Mouse (Mus musculus) stomach, embryonic 15.5 days (tissue): ENCODE data around the gene Pex11b. TPM values are rescaled to one million over a fixed set of nuclear protein-coding genes. Genes with fewer than 3 reads are reported as not detected.
"Not testable (repeated sequence)": the region's sequence is repeated elsewhere in the genome, so short reads cannot be mapped to it uniquely, and the experiment has no call there.

Experiments
- ATAC-seq: fragments of 200-750 bp; cut with Nextera tagmentation; 2 replicates; pipeline ENCODE4 v1.8.0; 2017; ENCODE audit warnings: low read depth, moderate number of reproducible peaks, moderate TSS enrichment; ENCODE audit not compliant: insufficient read depth, low FRiP score
- H3K27ac ChIP-seq: fragments of 300-500 bp; sonication (generic); 2 replicates; pipeline ENCODE4 v1.5.1; 2015; ENCODE audit warnings: mild to moderate bottlenecking, inconsistent platforms
- H3K27me3 ChIP-seq: fragments of 300-500 bp; sonication (generic); replicated peaks from 2 replicates; pipeline ENCODE4 v1.6.1; 2015; ENCODE audit warnings: inconsistent platforms
- H3K36me3 ChIP-seq: fragments of 300-500 bp; sonication (generic); 2 replicates; pipeline ENCODE4 v1.6.1; 2015; ENCODE audit warnings: inconsistent platforms
- H3K4me1 ChIP-seq: fragments of 300-500 bp; sonication (generic); 2 replicates; pipeline ENCODE4 v1.6.1; 2015; ENCODE audit warnings: inconsistent platforms
- H3K4me2 ChIP-seq: fragments of 300-500 bp; sonication (generic); 2 replicates; pipeline ENCODE4 v1.6.1; 2015; ENCODE audit warnings: mild to moderate bottlenecking, inconsistent platforms
- H3K4me3 ChIP-seq: fragments of 300-500 bp; sonication (generic); replicated peaks from 2 replicates; pipeline ENCODE4 v1.5.1; 2015; ENCODE audit warnings: inconsistent platforms
- H3K9ac ChIP-seq: fragments of 300-500 bp; sonication (generic); 2 replicates; pipeline ENCODE4 v1.6.1; 2015; ENCODE audit warnings: inconsistent platforms
- H3K9me3 ChIP-seq: fragments of 300-500 bp; sonication (generic); 2 replicates; pipeline ENCODE4 v1.6.1; 2016; ENCODE audit warnings: inconsistent platforms
- WGBS: fragments of 180-500 bp; shearing (Covaris S2); methylation state at CpG from one replicate; pipeline ENCODE4 v1.1.7; 2015; 5-methylcytosine and 5-hydroxymethylcytosine counted together
- polyA plus RNA-seq: library from polyadenylated mRNA; unstranded; fragments of >200 nt; fragmentation: Nextera tagmentation; extraction: Ambion mirVana; gene quantifications from 2 replicates; pipeline ENCODE4 v1.2.1, GENCODE M21; 2015

Pex11b gene
- polyA plus RNA-seq, 1 experiment from 2014 or later, result 41.9 TPM

DNA sequence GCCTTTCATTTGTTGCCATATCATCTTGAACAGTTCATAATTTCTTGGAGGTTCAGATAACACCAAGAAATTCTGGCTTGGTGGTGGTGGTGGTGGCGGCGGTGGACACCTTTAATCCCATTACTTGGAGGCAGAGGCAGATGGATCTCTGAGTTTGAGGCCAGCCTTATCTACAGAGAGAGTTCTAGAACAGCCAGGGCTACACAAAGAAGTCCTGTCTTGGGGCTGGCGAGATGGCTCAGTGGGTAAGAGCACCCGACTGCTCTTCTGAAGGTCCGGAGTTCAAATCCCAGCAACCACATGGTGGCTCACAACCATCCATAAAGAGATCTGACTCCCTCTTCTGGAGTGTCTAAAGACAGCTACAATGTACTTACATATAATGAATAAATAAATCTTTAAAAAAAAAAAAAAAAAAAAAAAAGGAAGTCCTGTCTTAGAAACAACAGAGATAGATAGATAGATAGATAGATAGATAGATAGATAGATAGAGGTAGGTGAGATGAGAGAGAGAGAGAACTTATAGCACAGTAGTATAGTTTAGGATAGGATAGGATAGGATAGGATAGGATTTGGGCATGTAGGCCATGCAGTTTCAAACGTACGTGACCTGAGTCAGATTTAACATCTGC, 30.7 kb downstream of the Pex11b start:
- WGBS, result 86% methylated on average over 7 of the region's 7 CpGs
- H3K9ac ChIP-seq, H3K27me3 ChIP-seq, H3K4me2 ChIP-seq, ATAC-seq, H3K4me3 ChIP-seq, H3K27ac ChIP-seq, H3K36me3 ChIP-seq, H3K9me3 ChIP-seq: not testable (repeated sequence)
- H3K4me1 ChIP-seq, result peaks cover 17% of the 10 kb centered on the region

DNA sequence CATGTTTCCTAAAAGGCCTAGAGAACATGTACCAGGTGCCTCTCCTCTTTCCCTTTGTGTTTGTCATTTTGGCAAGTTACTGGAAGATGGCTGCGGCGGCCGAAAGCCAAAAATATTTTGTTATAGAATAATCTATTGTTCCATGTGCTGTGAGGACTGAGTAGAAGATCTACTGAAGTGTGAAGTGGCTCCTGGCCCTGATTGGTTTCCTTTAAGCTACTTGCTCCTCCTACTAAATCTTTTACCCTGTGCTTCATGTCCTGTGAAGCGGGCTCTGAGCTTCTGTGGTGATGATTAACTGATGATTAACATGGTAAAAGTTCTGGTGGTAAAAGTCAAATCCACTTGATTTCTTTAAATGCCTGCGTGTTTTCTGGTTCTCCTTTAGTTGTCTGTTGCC, 31.7 kb downstream of the Pex11b start:
- ATAC-seq, result no peak
- H3K36me3 ChIP-seq, result no peaks in the 10 kb centered on the region
- no peak overlapping the region for H3K4me3 ChIP-seq
- no peaks in the 10 kb centered on the region for H3K9me3 ChIP-seq
- peaks cover 17% of the 10 kb centered on the region for H3K4me1 ChIP-seq
- H3K4me2 ChIP-seq, result no peak overlapping the region
- WGBS, result 83% methylated on average over 5 of the region's 5 CpGs
- no peak overlapping the region for H3K27ac ChIP-seq
- no peak overlapping the region for H3K9ac ChIP-seq
- H3K27me3 ChIP-seq, result no peaks in the 10 kb centered on the region

DNA sequence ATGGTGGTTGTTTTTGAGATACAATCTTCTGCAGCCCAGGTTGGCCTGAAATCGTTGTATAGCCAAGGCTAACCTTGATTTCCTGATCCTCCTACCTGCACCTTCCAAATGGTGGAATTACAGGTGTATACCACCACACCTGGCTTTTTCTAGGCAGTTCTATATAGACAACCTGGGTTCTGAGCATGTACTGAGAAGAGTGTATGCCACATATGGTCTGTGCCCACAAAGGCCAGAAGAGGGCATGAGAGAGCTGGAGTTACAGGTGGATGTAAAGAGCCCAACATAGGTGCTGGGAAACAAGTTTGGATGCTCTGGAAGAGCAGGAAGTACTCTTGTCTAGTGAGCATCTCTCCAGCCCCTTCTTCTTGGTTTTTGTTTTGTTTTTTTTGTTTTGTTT, 32.1 kb downstream of the Pex11b start:
- no peak for ATAC-seq
- H3K4me3 ChIP-seq, result no peak overlapping the region
- no peaks in the 10 kb centered on the region for H3K36me3 ChIP-seq
- H3K9me3 ChIP-seq, result no peaks in the 10 kb centered on the region
- peaks cover 17% of the 10 kb centered on the region for H3K4me1 ChIP-seq
- H3K9ac ChIP-seq, result no peak overlapping the region
- H3K27me3 ChIP-seq, result no peaks in the 10 kb centered on the region
- H3K27ac ChIP-seq, result no peak overlapping the region
- 46% methylated on average over 1 of the region's 1 CpGs for WGBS
- H3K4me2 ChIP-seq, result no peak overlapping the region

DNA sequence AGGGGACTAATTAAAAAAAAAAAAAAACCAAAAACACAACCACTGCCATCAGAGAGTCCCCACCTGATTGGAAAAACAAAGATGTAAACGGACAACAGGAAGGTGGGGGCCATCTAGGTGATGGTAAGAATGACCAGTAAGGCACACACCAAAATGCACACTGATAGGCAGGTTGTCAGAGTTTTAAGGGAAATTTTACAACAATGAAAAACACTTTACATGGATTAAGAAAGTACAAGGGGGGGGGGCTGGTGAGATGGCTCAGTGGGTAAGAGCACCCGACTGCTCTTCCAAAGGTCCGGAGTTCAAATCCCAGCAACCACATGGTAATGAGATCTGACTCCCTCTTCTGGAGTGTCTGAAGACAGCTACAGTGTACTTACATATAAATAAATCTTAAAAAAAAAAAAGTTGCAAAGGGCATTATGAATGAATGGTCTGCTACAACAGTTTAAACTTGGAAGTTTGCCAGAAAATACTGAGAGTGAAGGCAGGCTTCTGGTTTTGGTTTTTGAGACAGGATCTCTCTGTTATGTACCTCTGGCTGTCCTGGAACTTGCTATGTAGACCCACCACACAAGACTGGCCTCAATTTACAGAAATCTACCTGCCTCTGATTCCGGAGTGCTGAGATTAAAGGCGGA, 33.4 kb downstream of the Pex11b start:
- no peak for ATAC-seq
- no peak overlapping the region for H3K9ac ChIP-seq
- H3K4me2 ChIP-seq, result no peak overlapping the region
- no peaks in the 10 kb centered on the region for H3K27me3 ChIP-seq
- no peak overlapping the region for H3K4me3 ChIP-seq
- peaks cover 10% of the 10 kb centered on the region for H3K4me1 ChIP-seq
- WGBS, result 93% methylated on average over 5 of the region's 5 CpGs
- no peaks in the 10 kb centered on the region for H3K36me3 ChIP-seq
- H3K9me3 ChIP-seq, result no peaks in the 10 kb centered on the region
- H3K27ac ChIP-seq, result no peak overlapping the region

DNA sequence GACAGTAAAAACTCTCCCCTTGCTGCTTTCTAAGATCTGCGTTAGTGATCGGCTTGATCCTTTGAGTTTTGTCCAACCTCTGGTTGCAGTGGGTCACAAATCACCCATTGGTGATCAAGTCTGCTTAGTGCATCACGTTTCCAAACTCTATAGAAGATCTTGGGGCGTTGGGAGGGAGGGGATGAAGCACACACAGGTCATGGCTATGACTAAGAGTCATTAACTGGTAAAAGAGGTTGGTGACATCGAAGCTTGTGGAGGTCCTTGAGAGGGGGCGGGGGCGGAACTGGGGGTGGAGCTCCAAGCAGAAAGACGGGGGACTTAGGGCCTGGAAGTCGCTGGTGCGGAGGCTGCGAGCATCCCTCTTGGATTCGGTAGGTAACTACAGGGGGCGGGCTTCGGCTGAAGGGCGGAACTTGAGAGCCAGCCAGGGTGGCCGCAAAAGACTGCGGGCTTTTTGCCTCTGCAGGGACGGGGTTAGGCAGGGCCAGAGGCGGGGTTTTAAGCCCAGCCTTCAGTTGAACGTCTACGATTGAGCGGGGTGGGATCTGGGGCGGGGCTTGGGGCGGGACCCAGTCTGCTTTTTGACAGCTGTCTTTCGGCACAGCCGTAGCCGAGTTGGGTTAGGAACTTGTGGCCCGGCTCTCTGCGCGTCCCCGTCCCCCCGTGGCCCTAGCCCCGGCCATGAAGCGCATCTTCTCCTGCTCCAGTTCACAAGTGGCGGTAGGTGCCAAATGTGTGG, 34.7 kb downstream of the Pex11b start, which contains the start of gene Ankrd35:
TSS of gene Ankrd35 (plus strand) at position 405 of the 742 bp plus-strand sequence.
- ATAC-seq, result peak; percentile 93
- no peaks in the 10 kb centered on the region for H3K36me3 ChIP-seq
- 4% methylated on average over 35 of the region's 35 CpGs for WGBS
- no peaks in the 10 kb centered on the region for H3K27me3 ChIP-seq
- H3K9ac ChIP-seq, result no peak within 1 kb of the TSS
- H3K4me1 ChIP-seq, result peaks cover 6% of the 10 kb centered on the region; the same call in 1 of the 2 replicates
- peak within 1 kb of the TSS; percentile 92 for H3K4me2 ChIP-seq
- peak within 1 kb of the TSS; percentile 47 for H3K4me3 ChIP-seq
- H3K9me3 ChIP-seq, result no peaks in the 10 kb centered on the region
- H3K27ac ChIP-seq, result no peak within 1 kb of the TSS

DNA sequence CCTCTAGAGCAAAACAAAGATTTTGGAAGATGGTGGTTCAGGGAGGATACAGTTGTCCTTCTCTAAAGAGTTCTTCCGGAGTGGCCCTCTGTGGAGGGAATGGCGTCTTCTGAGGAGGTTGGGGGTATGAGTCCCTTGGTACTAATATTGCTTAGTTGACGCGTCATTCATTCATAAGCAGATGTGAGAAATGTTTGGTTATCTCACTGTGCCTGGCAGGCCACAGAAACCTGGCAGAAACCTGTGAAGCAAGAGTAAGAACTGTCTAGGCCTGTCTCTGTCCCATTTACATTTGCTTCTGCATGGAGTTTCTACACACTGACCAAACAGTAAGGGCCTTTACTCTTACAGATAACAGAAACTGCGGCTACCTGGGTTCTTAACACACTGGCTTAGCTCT, 36.3 kb downstream of the Pex11b start:
- no peak for ATAC-seq
- H3K27ac ChIP-seq, result no peak overlapping the region
- no peaks in the 10 kb centered on the region for H3K27me3 ChIP-seq
- H3K9me3 ChIP-seq, result no peaks in the 10 kb centered on the region
- 90% methylated on average over 5 of the region's 5 CpGs for WGBS
- H3K9ac ChIP-seq, result no peak overlapping the region
- H3K4me2 ChIP-seq, result no peak overlapping the region
- no peak overlapping the region for H3K4me3 ChIP-seq
- no peaks in the 10 kb centered on the region for H3K36me3 ChIP-seq
- H3K4me1 ChIP-seq, result peaks cover 6% of the 10 kb centered on the region; the same call in 1 of the 2 replicates

DNA sequence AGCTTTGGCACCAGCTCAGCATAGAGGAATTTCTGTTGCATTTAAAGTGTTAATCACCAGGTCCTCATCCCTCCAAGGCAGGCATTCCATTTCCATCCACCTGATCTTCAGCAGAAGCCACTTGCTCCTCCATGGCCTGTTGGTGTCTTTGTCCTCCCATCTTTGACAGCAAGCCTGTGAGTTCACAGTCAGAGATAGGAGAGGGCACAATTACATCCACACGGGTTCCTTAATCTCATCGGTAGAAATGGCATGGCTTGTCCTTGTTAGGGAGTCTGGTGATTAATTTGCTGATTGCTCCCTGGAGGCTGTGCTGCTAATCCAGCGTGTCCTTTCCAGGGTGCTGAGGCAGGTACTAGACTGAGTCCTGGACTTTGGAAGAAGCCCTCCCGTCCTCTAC, 38.3 kb downstream of the Pex11b start:
- no peak overlapping the region for H3K4me2 ChIP-seq
- no peak overlapping the region for H3K27ac ChIP-seq
- peaks cover 6% of the 10 kb centered on the region; the same call in 1 of the 2 replicates for H3K4me1 ChIP-seq
- H3K9me3 ChIP-seq, result no peaks in the 10 kb centered on the region
- no peaks in the 10 kb centered on the region for H3K27me3 ChIP-seq
- ATAC-seq, result no peak
- H3K36me3 ChIP-seq, result no peaks in the 10 kb centered on the region
- H3K9ac ChIP-seq, result no peak overlapping the region
- no peak overlapping the region for H3K4me3 ChIP-seq
- 69% methylated on average over 4 of the region's 4 CpGs for WGBS

DNA sequence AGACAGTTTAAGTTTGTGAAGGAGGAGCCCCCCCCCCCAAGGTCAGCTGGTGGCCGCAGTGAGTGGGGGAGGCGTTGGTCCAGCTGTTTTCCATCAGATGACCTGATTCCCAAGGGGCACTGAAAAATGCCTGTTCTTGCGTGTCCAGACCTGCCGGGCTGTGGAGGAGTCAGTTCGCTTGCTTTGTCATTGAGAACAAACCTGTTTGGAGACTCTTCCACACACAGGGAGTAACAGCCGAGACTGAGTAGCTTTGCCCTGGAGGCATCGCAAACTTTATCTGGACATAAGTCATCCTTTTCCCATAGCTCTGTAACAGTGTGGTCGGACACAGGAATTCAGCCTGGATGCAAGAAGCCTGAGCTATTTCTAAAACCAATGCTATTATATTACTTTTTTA, 39.3 kb downstream of the Pex11b start:
- peaks cover 4% of the 10 kb centered on the region; the same call in 1 of the 2 replicates for H3K4me1 ChIP-seq
- ATAC-seq, result no peak
- H3K36me3 ChIP-seq, result no peaks in the 10 kb centered on the region
- no peak overlapping the region for H3K4me3 ChIP-seq
- no peak overlapping the region for H3K4me2 ChIP-seq
- H3K9ac ChIP-seq, result no peak overlapping the region
- H3K27ac ChIP-seq, result peak overlapping the region; percentile 6; the same call in 1 of the 2 replicates
- WGBS, result 30% methylated on average over 8 of the region's 8 CpGs
- no peaks in the 10 kb centered on the region for H3K9me3 ChIP-seq
- no peaks in the 10 kb centered on the region for H3K27me3 ChIP-seq

DNA sequence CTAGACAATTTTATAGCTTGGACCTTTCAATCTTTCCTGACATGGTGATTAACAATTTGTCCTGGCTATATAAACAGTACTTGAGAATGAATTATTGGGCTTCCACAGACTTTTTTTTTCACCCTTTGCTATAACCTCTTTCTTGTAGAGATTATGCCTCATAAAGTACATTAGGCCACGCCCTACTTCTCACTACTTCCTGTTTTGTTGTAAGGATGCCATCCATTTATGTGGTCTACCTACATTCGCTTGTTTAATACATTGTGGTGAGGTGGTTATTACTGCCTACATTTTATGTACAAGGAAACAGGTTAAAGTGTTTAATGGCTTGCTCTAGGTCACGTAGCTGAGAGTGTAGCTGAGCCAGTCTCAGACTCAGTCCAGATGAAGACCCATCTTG, 40.0 kb downstream of the Pex11b start:
- Histone ChIP-seq H3K4me1 (peaks cover 3% of the 10 kb centered on the region; the same call in 1 of the 2 replicates), H3K36me3 (no peaks in the 10 kb centered on the region), H3K4me3 (no peak overlapping the region), H3K27ac (peak overlapping the region; percentile 65), H3K9ac (no peak overlapping the region), H3K4me2 (no peak overlapping the region), H3K27me3 (no peaks in the 10 kb centered on the region), H3K9me3 (no peaks in the 10 kb centered on the region)
- WGBS, result 74% methylated on average over 3 of the region's 3 CpGs
- no peak for ATAC-seq

DNA sequence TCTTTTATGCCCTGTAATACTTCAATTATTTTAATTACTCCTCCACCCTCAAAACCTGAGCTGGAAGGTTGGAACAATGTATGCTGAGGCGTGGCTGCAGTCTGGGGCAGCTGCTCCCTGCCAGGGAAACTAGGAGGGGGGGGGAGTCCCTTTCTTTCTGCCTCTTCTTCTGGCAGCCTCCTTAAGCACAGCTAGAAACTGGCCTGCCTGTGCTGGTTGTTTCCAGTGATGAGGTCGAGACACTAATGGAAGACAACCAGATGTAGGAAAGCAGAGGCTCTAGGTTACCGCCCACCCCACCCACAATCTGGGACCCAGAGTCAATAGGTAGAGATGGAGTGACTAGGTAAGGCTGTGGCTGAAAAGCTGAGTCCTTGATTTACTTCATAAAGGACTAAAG, 40.5 kb downstream of the Pex11b start:
- peak; percentile 12; the same call in 1 of the 2 replicates for ATAC-seq
- Histone ChIP-seq H3K36me3 (no peaks in the 10 kb centered on the region), H3K4me2 (no peak overlapping the region), H3K9me3 (no peaks in the 10 kb centered on the region), H3K27me3 (no peaks in the 10 kb centered on the region), H3K9ac (no peak overlapping the region), H3K4me1 (no peaks in the 10 kb centered on the region), H3K27ac (peak overlapping the region; percentile 65), H3K4me3 (no peak overlapping the region)
- 53% methylated on average over 3 of the region's 3 CpGs for WGBS

DNA sequence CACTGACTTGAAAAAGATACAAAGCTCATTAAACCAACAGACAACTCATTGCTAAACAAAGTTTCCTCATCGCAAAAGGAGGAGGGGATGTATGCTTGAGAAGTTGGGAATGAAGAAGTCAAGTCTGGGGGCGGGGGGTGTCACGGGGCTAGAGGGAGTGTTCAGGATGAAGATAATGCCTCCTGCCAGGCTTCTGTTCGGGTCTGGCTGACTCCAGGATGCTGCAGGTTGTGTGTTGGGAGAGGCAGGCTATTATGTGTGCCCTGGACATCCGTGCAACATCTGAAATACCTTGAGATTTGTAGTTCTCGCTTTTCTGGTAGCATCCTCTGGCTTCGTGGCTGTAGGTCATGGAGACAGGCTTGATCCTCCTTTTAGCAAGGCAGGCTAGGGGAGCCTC, 43.3 kb downstream of the Pex11b start:
- Histone ChIP-seq H3K27ac (peak overlapping the region; percentile 62), H3K4me2 (no peak overlapping the region), H3K4me1 (no peaks in the 10 kb centered on the region), H3K9me3 (no peaks in the 10 kb centered on the region), H3K9ac (no peak overlapping the region), H3K27me3 (no peaks in the 10 kb centered on the region; the same call in 1 of the 2 replicates), H3K36me3 (no peaks in the 10 kb centered on the region), H3K4me3 (no peak overlapping the region)
- WGBS, result 73% methylated on average over 7 of the region's 7 CpGs
- no peak for ATAC-seq

DNA sequence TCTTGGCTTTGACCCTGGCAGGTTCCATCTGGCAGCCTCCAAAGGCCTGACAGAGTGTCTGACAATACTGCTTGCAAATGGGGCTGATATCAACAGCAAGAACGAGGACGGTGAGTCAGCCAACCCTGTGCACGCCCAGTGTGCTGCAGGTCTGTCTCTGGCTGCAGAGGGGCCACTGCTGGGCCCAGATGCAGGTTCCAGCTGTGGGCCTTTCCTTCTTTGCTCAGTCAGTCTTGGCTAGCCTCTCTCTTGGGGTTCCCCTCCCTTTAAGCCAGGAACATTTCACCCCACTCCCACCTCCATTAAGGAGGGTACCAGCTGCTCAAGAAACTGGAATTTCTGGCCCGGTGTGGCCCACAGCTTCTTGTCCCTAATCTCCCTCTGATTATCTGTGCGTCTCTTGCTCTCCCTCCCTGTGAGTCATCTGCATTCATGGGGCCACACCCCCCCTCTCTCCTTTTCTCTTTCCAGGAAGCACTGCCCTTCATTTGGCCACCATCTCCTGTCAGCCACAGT, 44.0 kb downstream of the Pex11b start:
- Histone ChIP-seq H3K27me3 (peaks cover 7% of the 10 kb centered on the region; the same call in 1 of the 2 replicates), H3K9ac (no peak overlapping the region), H3K4me3 (no peak overlapping the region), H3K36me3 (no peaks in the 10 kb centered on the region), H3K4me1 (0 out of 2 replicates have a peak, but pooled peaks cover 3% of the 10 kb centered on the region), H3K4me2 (peak overlapping the region; percentile 16; the same call in 1 of the 2 replicates), H3K27ac (peak overlapping the region; percentile 62), H3K9me3 (no peaks in the 10 kb centered on the region)
- peak; percentile 73 for ATAC-seq
- 23% methylated on average over 5 of the region's 5 CpGs for WGBS
